Mouse (Mus musculus): ENCODE measurements around the gene Otulin. TPM values are rescaled to one million over a fixed set of nuclear protein-coding genes. Genes with fewer than 3 reads are reported as not detected.

The Otulin gene
- total and polyA plus RNA-seq, 3 experiments: 40.0 to 84.8 (median 80.2) TPM

DNA sequence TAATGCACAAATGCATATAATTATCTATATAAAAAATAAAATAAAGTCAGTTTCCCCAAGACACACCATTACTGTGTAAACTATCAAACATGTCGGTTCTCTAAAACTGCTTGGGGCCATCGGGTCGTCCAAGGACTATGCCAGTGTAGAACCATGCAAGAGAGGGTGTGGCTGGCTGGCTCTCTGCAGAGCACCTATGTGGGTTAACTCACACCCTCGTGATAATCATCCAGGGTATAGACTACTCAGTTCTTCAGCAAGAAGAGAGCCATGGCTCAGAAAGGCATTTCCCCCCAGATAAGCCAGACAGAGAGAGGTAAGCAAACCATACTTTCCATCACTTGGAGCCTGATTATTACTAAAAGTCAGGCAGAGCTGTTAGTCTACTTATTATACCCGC lies 28.6 kb upstream of the Otulin start:
- Histone ChIP-seq H3K4me3 (replicated peaks in 1 of 3; ENCODE audit: low read depth in 2 of 3, low read length in 2 of 3, poor library complexity in 1 of 3) (no peak overlapping the region), H3K27ac (ENCODE audit: insufficient read depth, low read depth) (no peak overlapping the region), H3K27me3 (replicated peaks) (no peaks in the 10 kb centered on the region), H3K9me3 (replicated peaks; ENCODE audit: low read length) (peaks cover 9% of the 10 kb centered on the region), H3K9ac (ENCODE audit: insufficient read depth, low read depth) (no peak overlapping the region), H3K36me3 (replicated peaks in 1 of 2; ENCODE audit: control insufficient read depth in 1 of 2, insufficient read depth in 1 of 2, low read length in 1 of 2) (peaks cover 0 to 6% of the 10 kb centered on the region in 2 experiments), H3K79me2 (replicated peaks; ENCODE audit: control insufficient read depth, extremely low read depth, insufficient read depth, poor library complexity, severe bottlenecking) (no peaks in the 10 kb centered on the region), H3K4me2 (ENCODE audit: insufficient read depth, low read depth, poor library complexity, severe bottlenecking) (no peak overlapping the region), H3K4me1 (ENCODE audit: control insufficient read depth in 1 of 2, insufficient read depth in 2 of 2) (peaks cover 3 to 16% of the 10 kb centered on the region in 2 experiments; a peak in 3 of 4 replicates)
- no peak for DNase-seq (ENCODE audit: extremely low read depth)
- dilution Hi-C loops (cut with MboI; ENCODE audit: extremely low pct_ligation_motif_present, extremely low pct_unique_long_range_greater_than_20kb, low sequenced_read_pairs): no loop called here
- TF ChIP-seq ZC3H11A (IDR thresholded peaks at IDR 0.05; ENCODE audit: low read depth, low read length): no peak
- TF ChIP-seq TBP (conservative IDR thresholded peaks at IDR 0.05; ENCODE audit: low read depth, low read length): no peak
- TF ChIP-seq MAFK (IDR thresholded peaks at IDR 0.05; ENCODE audit: insufficient replicate concordance, low read length): no peak
- no peak for TF ChIP-seq POLR2A (IDR thresholded peaks at IDR 0.05; ENCODE audit: low read depth, low read length)
- TF ChIP-seq ZKSCAN1 (IDR thresholded peaks at IDR 0.05; ENCODE audit: borderline replicate concordance, low read depth, low read length): no peak
- TF ChIP-seq KAT2A (IDR thresholded peaks at IDR 0.05; ENCODE audit: insufficient replicate concordance, low read length): no peak
- no peak for TF ChIP-seq GABPA (IDR thresholded peaks at IDR 0.05; ENCODE audit: insufficient replicate concordance, low read depth, low read length)
- TF ChIP-seq E2F4 (IDR thresholded peaks at IDR 0.05; ENCODE audit: insufficient replicate concordance, low read depth, low read length): no peak
- in situ Hi-C loops (cut with MboI; ENCODE audit: low pct_ligation_motif_present, low pct_unique_long_range_greater_than_20kb, low sequenced_read_pairs): no loop called here

DNA sequence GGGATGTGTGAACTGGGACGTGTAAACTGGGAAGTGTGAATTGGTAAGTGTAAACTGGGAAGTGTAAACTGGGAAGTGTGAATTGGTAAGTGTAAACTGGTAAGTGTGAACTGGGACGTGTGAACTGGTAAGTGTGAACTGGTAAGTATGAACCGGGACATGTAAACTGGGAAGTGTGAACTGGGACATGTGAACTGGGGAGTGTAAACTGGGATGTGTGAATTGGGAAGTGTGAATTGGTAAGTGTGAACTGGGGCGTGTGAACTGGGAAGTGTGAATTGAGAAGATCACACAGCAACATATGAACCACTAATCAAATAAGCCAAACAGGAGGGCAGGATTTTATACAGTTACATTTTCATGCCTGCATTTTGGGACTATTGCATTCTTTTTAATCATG lies 27.9 kb upstream of the Otulin start:
- H3K4me3 ChIP-seq (replicated peaks in 1 of 3; ENCODE audit: low read depth in 2 of 3, low read length in 2 of 3, poor library complexity in 1 of 3): no peak overlapping the region

More for the DNA sequence above, 27.9 kb upstream of the Otulin start:
- Histone ChIP-seq H3K9ac (ENCODE audit: insufficient read depth, low read depth) (no peak overlapping the region), H3K4me1 (ENCODE audit: control insufficient read depth in 1 of 2, insufficient read depth in 2 of 2) (peaks cover 3 to 16% of the 10 kb centered on the region in 2 experiments; a peak in 3 of 4 replicates), H3K27ac (ENCODE audit: insufficient read depth, low read depth) (no peak overlapping the region), H3K9me3 (replicated peaks; ENCODE audit: low read length) (peaks cover 5% of the 10 kb centered on the region), H3K79me2 (replicated peaks; ENCODE audit: control insufficient read depth, extremely low read depth, insufficient read depth, poor library complexity, severe bottlenecking) (no peaks in the 10 kb centered on the region), H3K27me3 (replicated peaks) (no peaks in the 10 kb centered on the region), H3K4me2 (ENCODE audit: insufficient read depth, low read depth, poor library complexity, severe bottlenecking) (no peak overlapping the region), H3K36me3 (replicated peaks in 1 of 2; ENCODE audit: control insufficient read depth in 1 of 2, insufficient read depth in 1 of 2, low read length in 1 of 2) (peaks cover 0 to 6% of the 10 kb centered on the region in 2 experiments)
- TF ChIP-seq KAT2A (IDR thresholded peaks at IDR 0.05; ENCODE audit: insufficient replicate concordance, low read length): no peak
- no peak for TF ChIP-seq RAD21 (IDR thresholded peaks at IDR 0.05; ENCODE audit: low read depth, low read length)
- no peak for TF ChIP-seq UBTF (IDR thresholded peaks at IDR 0.05; ENCODE audit: low read depth, low read length)
- TF ChIP-seq ZC3H11A (IDR thresholded peaks at IDR 0.05; ENCODE audit: low read depth, low read length): no peak
- no peak for TF ChIP-seq GABPA (IDR thresholded peaks at IDR 0.05; ENCODE audit: insufficient replicate concordance, low read depth, low read length)
- no peak for TF ChIP-seq JUND (conservative IDR thresholded peaks at IDR 0.05; ENCODE audit: low read depth, low read length)
- no peak for TF ChIP-seq POLR2AphosphoS2 (IDR thresholded peaks at IDR 0.05; ENCODE audit: low read depth, low read length)
- TF ChIP-seq USF2 (conservative IDR thresholded peaks at IDR 0.05; ENCODE audit: low read depth, low read length): no peak
- no peak for TF ChIP-seq BHLHE40 (IDR thresholded peaks at IDR 0.05; ENCODE audit: low read depth, low read length)
- no peak for TF ChIP-seq MYC (IDR thresholded peaks at IDR 0.05; ENCODE audit: low read depth, low read length)
- no peak for TF ChIP-seq ETS1 (conservative IDR thresholded peaks at IDR 0.05; ENCODE audit: low read depth, low read length)
- TF ChIP-seq CHD1 (IDR thresholded peaks at IDR 0.05; ENCODE audit: low read depth, low read length): no peak
- no peak for TF ChIP-seq CHD2 (IDR thresholded peaks at IDR 0.05; ENCODE audit: low read length)
- TF ChIP-seq MAFK (IDR thresholded peaks at IDR 0.05; ENCODE audit: insufficient replicate concordance, low read length): no peak
- TF ChIP-seq MAX (IDR thresholded peaks at IDR 0.05; ENCODE audit: low read length): no peak
- TF ChIP-seq CTCF (conservative IDR thresholded peaks at IDR 0.05 in 1 of 2, IDR thresholded peaks at IDR 0.05 in 1 of 2; ENCODE audit: low read depth in 2 of 2, low read length in 2 of 2): no peak
- dilution Hi-C loops (cut with MboI; ENCODE audit: extremely low pct_ligation_motif_present, extremely low pct_unique_long_range_greater_than_20kb, low sequenced_read_pairs): no loop called here
- in situ Hi-C loops (cut with MboI; ENCODE audit: low pct_ligation_motif_present, low pct_unique_long_range_greater_than_20kb, low sequenced_read_pairs): no loop called here
- no peak for DNase-seq (ENCODE audit: extremely low read depth)
